Mouse (Mus musculus) erythroblast, adult 5-6 weeks (primary cell): ENCODE data around the gene Rhobtb3. TPM values are rescaled to one million over a fixed set of nuclear protein-coding genes. Genes with fewer than 3 reads are reported as not detected.

Experiments
- ATAC-seq: replicated peaks from 2 replicates; pipeline ENCODE4 v1.8.0; 2016; ENCODE audit warnings: moderate number of reproducible peaks, mild to moderate bottlenecking, moderate TSS enrichment, inconsistent platforms; ENCODE audit not compliant: poor library complexity, low FRiP score, severe bottlenecking
- total RNA-seq, 2 experiments: library from RNA; stranded (forward) in 1 of 2; stranded (reverse) in 1 of 2; fragments of 150-400 nt in 1 of 2; fragments of 200-764, 138-1000 nt in 1 of 2; gene quantifications; 2 replicates each; pipeline versions ENCODE4 v1.2.3 to v1.2.4; 2015 to 2017; ENCODE audit warnings: low replicate concordance in 2 of 2

The Rhobtb3 gene
- total RNA-seq, 2 experiments from 2014 or later: 0.96 to 1.4 TPM

DNA sequence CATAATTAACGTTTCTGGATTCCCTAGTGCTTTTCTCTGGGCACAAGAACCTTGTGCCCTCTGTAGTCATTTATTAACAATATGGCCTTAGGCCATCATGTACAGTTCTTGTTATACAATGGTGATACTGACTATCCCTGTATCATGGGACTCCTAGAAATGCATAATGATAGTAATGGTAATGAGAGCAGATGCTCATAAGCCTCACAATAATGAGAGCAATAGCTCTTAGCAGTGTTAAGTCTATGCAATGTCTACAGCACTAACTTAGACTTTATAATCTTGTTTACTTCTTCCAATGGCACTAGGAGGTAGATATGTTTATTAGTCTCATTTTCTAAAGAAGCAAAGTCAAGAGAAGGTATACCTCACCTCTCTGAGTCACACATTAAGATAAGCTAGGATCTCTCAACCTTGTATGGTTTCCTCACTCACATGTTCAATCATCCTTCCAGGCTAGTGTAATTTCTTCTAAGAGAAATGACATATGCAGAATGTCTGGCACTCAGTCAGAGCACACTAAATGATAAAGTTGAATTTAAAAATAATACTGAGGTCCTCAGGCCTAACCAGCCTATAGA lies 84.4 kb downstream of the Rhobtb3 start:
- ATAC-seq: no peak

GRCm38 (mm10) chr13:75853118-75853517 lies 90.6 kb downstream of the Rhobtb3 start:
- ATAC-seq: no peak

DNA sequence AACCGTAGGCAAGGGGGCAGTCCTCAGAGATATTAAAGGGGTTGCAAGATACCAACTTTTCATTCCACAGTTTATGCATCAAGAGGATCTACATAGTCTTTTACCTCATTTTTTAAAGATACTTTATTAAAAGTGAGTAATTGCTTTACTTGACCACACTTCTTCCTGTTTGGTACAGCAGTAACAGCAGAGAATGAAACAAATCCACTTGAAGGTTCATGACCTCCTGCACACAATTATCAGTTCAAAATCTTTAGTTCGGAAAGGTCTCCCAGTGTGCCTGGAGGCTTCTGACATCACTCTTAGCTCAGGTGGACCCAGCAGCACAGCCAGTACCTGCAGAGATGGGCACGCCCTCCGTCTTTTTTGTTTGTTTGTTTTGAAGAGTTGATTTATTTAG lies 91.7 kb downstream of the Rhobtb3 start:
- ATAC-seq: no peak

DNA sequence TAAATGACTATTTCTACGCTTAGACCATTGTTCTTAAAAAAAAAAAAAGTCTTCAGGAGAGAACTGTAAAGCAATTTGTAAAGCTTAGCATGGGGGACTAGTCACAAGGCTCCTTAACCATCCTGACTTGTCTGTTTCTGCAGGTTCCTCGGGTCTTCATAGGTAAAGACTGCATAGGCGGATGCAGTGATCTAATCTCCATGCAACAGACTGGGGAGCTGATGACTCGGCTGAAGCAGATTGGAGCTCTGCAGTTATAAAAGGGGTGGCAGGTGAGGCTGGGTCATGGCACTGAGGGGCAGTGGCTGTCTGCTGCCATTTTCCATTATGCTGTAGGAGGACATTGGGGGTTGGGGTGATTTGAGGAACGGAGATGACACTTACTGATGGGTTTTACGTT lies 96.7 kb downstream of the Rhobtb3 start:
- ATAC-seq: no peak

DNA sequence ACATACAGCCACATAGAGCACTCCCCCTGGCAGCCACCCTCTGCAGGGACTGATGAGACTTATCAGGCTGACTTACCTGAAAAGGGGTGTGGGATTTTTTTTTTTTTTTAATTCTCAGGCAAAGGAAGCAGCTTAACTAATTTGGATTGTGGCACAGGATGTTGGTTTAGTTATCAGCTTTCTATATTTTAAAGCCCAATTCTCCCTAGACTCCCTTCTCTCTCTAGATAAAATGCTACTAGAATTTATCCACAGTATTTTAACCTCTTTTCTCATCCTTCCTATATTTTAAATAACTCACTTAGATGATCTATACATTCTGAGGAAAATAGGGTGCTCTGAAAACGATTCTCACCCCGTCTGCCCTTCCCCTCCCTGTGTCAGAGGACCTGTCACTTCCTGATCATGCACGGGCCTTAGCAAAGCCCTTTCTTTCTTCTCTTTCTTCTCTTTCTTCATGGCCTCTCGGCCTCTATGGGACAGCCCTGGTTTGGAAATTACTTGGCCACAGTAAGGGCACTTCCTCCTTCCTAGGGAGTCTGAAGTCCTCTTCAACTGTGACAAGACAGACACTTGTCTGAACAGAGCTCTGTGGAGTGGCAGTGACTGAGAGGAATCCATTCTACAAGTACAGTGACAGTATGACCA lies 98.1 kb downstream of the Rhobtb3 start:
- ATAC-seq: no peak

- ATAC-seq: no peak
These were observed 98.7 kb downstream of the Rhobtb3 start for GRCm38 (mm10) chr13:75844833-75845518.

DNA sequence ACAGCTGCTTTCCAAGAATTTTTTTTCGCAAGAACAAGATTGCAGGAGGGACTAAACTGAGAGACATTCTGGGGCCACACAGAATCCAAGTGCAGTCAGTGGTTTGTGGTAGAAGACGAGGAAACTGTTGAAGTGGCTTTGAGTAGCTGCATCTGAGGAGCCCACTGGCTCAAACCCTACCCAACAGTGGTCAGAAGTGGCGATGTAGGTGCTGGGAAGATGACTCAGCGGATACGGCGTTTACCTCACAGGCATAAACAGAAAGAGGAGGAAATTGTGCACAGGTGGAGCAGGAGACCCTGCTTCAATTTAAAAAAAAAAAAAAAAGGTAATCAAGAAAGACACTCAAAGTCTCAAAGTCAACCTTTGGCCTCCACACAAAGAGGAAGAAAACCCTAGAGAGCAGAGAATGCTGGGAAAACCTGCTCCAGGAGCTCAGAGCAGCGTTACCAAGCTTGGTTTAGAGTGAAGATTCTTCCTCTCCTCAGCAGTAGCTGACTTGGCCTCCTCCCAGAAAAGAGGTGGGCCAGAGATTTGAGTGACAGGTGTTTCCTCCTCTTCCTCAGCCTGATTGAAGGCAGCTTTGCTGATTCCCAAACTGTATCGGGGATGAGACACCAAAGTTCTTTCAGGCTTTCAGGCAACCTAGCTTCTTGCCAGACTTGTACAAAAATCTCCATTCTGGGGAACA lies 99.6 kb downstream of the Rhobtb3 start:
- ATAC-seq: peak; percentile 73

DNA sequence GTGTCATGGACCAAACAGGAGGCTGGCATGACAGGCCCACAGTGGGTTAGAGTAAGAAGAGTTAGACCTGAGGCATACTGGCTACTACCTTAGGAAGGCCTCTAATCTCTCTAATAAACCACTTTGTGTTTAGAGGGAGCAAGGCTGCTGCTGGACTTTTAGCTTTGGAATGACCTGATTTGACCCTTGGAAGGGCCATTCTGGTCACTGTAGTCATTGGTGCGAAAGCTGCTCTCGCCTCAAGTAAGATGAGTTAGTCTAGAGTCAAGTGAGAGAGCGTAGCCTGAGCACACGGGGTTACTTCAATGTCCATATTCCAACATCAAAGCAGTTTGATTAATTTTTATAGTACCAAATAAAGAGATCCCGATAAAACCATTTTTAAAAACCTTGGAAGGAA lies 100.4 kb downstream of the Rhobtb3 start:
- no peak for ATAC-seq

- ATAC-seq: no peak
These were observed 101.8 kb downstream of the Rhobtb3 start for GRCm38 (mm10) chr13:75841950-75842349.

- no peak for ATAC-seq
These were observed 102.9 kb downstream of the Rhobtb3 start for GRCm38 (mm10) chr13:75840752-75841285.

DNA sequence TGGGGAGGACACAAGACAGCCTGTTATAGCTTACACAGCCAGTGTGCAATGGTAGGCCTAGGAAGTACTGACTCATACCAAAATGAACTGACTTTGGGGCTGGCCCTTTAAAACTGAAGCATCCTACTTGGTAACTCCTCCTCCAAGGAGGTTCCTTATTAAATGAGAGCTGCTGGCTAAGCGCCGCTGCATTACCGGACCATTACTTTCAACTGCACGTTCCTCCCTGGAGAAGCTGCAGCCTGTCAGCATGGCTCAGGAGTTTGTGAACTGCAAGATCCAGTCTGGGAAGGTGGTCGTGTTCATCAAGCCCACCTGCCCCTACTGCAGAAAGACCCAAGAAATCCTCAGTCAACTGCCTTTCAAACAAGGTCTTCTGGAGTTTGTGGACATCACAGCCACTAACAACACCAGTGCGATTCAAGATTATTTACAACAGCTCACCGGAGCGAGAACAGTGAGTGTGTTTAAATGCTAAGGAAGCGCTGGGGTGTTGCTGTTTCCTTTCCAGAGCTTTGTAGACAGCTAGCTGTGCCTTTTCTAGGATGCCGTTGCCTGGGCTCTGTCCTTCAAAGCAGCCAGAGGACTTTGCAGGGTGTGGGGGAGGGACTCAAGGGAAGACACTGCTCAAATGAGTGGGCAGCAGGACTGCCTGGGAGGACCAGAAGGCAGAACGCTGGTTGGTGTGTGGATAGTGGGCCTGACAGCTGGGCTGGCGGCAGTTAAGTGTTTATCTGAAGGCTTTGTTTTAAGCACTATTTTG lies 103.8 kb downstream of the Rhobtb3 start, which contains the start of gene Glrx:
TSS of gene Glrx (plus strand) at position 150 of the 763 bp plus-strand sequence.
- ATAC-seq: peak; percentile 80

- ATAC-seq: no peak
These were observed 105.2 kb downstream of the Rhobtb3 start for GRCm38 (mm10) chr13:75838506-75838905.

DNA sequence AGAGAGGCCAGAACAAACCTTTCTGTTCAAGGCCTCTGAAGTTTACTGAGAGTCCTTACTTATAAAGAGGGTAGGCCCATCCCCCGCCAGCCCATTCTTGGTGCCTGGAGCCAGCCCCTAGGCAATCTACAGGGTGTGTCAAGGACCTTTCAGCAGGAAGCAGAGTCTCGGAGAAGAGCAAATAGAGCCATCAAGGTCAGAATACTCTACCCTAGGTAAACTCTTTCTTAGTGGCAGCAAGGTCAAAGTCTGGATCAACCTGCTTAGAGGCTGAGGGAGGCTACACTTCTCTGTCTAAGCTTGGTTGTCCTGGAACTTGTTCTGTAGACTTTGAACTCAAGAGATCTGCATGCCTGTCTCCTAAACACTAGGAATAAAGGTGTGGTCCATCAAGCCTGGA lies 108.3 kb downstream of the Rhobtb3 start:
- ATAC-seq: no peak

DNA sequence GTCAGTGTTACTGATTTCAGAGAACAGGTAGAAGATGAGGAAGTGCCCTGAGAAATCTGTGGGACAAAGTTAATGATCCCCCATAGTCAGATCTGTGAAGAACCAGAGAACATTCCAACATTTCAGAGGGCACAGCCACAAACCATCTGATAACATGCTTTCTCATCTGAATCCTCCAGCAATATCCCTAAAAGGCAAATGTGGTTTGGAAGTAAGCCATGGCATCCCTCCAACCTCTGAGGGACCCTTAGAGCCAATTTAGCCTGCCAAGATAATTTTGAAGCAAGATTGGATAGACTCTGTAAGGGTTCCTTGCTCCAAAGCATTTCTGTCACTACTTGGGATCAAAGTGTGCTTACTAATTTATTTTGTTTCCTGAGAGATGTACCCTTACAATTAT lies 110.2 kb downstream of the Rhobtb3 start:
- ATAC-seq: no peak

DNA sequence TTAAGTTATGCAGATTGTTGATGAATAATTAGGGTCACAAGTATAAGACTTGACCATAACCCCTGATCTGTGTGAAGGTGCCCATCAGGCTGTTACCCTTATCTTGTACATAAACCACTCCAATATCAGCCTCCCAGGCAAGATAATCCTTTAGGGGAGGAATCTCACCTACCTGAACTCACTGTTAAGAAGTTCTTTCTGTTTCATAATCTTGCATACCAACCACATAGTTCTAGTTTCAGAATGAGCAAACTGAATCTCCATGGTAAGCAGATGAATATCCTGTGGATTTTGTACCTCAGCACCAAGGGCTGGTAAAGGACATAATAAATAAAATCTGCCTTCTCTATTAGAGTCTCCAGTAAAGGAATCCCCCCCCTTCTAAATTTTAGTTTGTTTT lies 111.0 kb downstream of the Rhobtb3 start:
- ATAC-seq: no peak

DNA sequence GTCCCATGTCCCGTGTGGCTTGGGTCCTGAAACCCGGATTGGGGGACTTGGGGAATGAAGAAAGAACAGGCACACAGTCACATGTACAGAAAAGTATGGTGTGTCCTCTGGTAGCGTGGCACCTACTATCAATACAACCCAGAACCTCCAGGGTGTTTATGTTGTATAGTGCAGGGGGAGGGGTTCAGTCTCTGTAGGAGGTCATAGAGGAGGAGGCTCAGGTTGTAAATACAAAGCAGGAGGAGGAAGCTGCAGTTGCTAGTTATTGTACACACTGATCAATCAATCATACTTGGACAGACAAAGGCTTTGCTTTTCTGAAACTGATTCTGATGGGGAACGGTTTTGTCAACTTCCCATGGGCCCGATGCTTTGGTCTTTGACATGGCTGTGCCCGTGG lies 112.0 kb downstream of the Rhobtb3 start:
- no peak for ATAC-seq

DNA sequence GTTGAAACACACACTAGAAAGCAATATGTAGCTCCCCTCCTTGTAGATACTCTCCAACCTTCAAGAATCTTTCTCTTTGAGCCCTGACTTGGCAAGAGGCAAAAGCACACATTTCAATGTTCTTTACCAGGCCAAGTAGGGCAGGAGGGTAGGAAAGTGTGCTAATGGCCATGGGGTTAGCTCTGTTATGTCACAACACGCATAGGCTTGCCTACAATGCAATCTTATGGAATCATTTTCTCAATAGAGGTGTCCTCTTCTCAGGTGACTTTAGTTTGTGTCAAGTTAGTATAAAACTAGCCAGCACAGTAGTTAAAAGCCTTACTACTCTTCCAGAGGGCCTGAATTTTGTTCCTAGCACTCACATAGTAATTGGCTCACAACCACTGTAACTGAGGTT lies 113.0 kb downstream of the Rhobtb3 start:
- ATAC-seq: no peak

DNA sequence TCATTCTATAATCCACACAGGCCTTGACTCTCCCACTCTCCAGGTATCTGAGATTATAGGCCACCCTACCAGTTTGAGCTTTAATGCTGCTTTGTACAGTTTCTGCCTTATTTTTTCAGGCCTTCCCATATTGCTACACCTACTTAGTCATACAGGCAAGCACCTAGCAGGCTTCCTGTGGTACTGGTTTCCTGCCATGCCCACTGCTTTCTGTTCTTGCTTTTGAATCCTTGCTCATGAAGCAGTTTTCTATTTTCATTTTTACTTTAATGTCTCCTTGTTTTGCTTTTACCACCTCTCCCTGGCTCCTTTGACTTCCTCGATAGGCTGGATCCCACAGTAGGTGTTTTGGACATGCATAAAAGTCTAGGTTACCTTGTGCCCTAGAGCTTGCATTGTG lies 118.3 kb downstream of the Rhobtb3 start:
- no peak for ATAC-seq

DNA sequence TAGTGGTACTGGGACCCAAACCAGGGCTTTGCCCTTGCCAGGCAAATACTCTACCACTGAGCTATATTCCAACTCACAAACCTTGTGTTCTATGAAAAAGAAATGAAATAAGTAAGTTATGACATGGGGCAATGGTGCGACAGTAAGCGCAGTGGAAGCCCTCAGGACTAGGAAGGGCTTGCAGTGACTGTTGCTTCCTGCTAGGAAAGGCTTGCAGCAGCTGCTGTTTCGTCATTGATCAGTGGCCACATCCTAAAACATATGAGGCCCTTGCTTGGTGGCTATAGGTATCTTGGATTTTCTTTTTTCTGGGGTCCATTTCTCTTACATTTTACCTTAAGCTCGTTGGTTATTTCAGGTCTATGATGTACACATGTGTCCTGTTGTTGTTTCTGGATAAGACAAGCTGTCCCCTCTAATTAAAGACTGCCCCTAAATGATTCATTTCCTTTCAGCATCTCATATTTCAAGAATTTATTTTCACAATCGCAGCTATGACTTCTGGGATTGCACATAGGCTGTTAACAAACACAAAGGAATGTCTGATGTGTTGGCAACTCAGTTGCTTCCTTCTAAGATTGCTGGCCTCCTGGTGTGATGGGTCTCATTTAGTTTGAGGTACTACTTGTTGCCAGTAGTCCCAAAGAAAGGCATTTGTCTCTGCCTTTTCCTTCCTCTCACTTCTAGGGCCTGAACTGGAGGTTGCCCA lies 119.0 kb downstream of the Rhobtb3 start:
- ATAC-seq: no peak
